Mouse (Mus musculus) spleen, postnatal 36 days (tissue): ENCODE measurements around the gene Gtpbp8.

Source experiments
- DNase-seq, 2 experiments: peaks; one replicate each; pipeline ENCODE4 v3.0.0; 2022; ENCODE audit warnings: low spot score in 2 of 2, mixed read lengths in 1 of 2

The Gtpbp8 gene

GRCm38 (mm10) chr16:44745866-44746562 lies at the start of gene Gtpbp8:
TSS of gene Gtpbp8 (minus strand) at chr16:44746363.
- DNase-seq, result peak; percentile 82 to 83

- no peak for DNase-seq
These were observed 48.3 kb upstream of the Gtpbp8 start for GRCm38 (mm10) chr16:44794416-44794815.

- DNase-seq, result no peak
These were observed 40.8 kb upstream of the Gtpbp8 start for GRCm38 (mm10) chr16:44786934-44787333.

- DNase-seq, result no peak
These were observed 34.6 kb upstream of the Gtpbp8 start for GRCm38 (mm10) chr16:44780751-44781150.

- DNase-seq, result no peak
These were observed 33.3 kb upstream of the Gtpbp8 start for GRCm38 (mm10) chr16:44779494-44779893.

GRCm38 (mm10) chr16:44778538-44779147 lies 32.5 kb upstream of the Gtpbp8 start:
- DNase-seq, result peak; percentile 35 to 41

GRCm38 (mm10) chr16:44774201-44774600 lies 28.0 kb upstream of the Gtpbp8 start:
- DNase-seq, result no peak

- DNase-seq, result no peak
These were observed 27.5 kb upstream of the Gtpbp8 start for GRCm38 (mm10) chr16:44773673-44774072.

- no peak for DNase-seq
These were observed 26.4 kb upstream of the Gtpbp8 start for GRCm38 (mm10) chr16:44772577-44772976.

GRCm38 (mm10) chr16:44767967-44768366 lies 21.8 kb upstream of the Gtpbp8 start:
- peak in 1 of 2 experiments; percentile 25 for DNase-seq

- DNase-seq, result no peak
These were observed 21.3 kb upstream of the Gtpbp8 start for GRCm38 (mm10) chr16:44767506-44767905.

- no peak for DNase-seq
These were observed 20.2 kb upstream of the Gtpbp8 start for GRCm38 (mm10) chr16:44766320-44766892.

- DNase-seq, result peak; percentile 3 to 9
These were observed 19.6 kb upstream of the Gtpbp8 start, which contains the start of gene Cd200r1 for GRCm38 (mm10) chr16:44765555-44766319. TSS of gene Cd200r1 (plus strand) at chr16:44765736.

GRCm38 (mm10) chr16:44761811-44762210 lies 15.6 kb upstream of the Gtpbp8 start:
- no peak for DNase-seq

GRCm38 (mm10) chr16:44757700-44758099 lies 11.5 kb upstream of the Gtpbp8 start:
- no peak for DNase-seq

GRCm38 (mm10) chr16:44748007-44748406 lies 1.8 kb upstream of the Gtpbp8 start:
- no peak for DNase-seq

GRCm38 (mm10) chr16:44745471-44745865 lies 695 bp downstream of the Gtpbp8 start:
- no peak for DNase-seq

GRCm38 (mm10) chr16:44742753-44743152 lies 3.4 kb downstream of the Gtpbp8 start:
- DNase-seq, result no peak

- DNase-seq, result no peak
These were observed 10.0 kb downstream of the Gtpbp8 start for GRCm38 (mm10) chr16:44736118-44736517.

GRCm38 (mm10) chr16:44735676-44736075 lies 10.5 kb downstream of the Gtpbp8 start:
- no peak for DNase-seq

- no peak for DNase-seq
These were observed 12.1 kb downstream of the Gtpbp8 start for GRCm38 (mm10) chr16:44734059-44734458.

GRCm38 (mm10) chr16:44727525-44727924 lies 18.6 kb downstream of the Gtpbp8 start:
- no peak for DNase-seq
